Mouse (Mus musculus) lung, postnatal 0 days (tissue): ENCODE results near the gene Kctd11.

Experiments
- CTCF ChIP-seq: IDR thresholded peaks from 2 replicates; pipeline ENCODE4 v1.5.1; 2016; ENCODE audit warnings: antibody characterized with exemption, mild to moderate bottlenecking
- EP300 ChIP-seq: IDR thresholded peaks from 2 replicates; pipeline ENCODE4 v1.6.1; 2016; ENCODE audit warnings: antibody characterized with exemption, mild to moderate bottlenecking, control low read depth

GRCm38 (mm10) chr11:69846738-69847688 lies 34.2 kb downstream of the Kctd11 start:
- no peak for TF ChIP-seq CTCF
- no peak for TF ChIP-seq EP300
